Mouse (Mus musculus) gastrocnemius, postnatal 14 days (tissue): ENCODE results near the gene Tnfsf13b. TPM values are rescaled to one million over a fixed set of nuclear protein-coding genes. Genes with fewer than 3 reads are reported as not detected.

Experiments
- DNase-seq: peaks from one replicate; pipeline ENCODE4 v3.0.0; 2021; ENCODE audit warnings: mixed read lengths
- intact Hi-C: fragments of 180-260 bp; cut with DNase I; formaldehyde crosslinking; loops from one replicate; pipeline ENCODE4 v1.15.1; 2025; ENCODE audit warnings: low total_unique reads
- total RNA-seq, 2 experiments: library from RNA; stranded (reverse); gene quantifications; 2 replicates each; pipeline ENCODE4 v1.2.3; 2021

Gene Tnfsf13b
- total RNA-seq, 2 experiments from 2014 or later: 0.60 to 0.74 TPM

GRCm38 (mm10) chr8:10031177-10031576 is 24.9 kb downstream of the Tnfsf13b start:
- intact Hi-C loops: no loop called here
- DNase-seq: no peak

- no peak for DNase-seq
- intact Hi-C loops: no loop called here
Observed at GRCm38 (mm10) chr8:10040866-10041265, 34.6 kb downstream of the Tnfsf13b start.

GRCm38 (mm10) chr8:10043842-10044510 is 37.7 kb downstream of the Tnfsf13b start:
- intact Hi-C loops: no loop called here
- DNase-seq: no peak

- intact Hi-C loops: loop anchor here (5.0 kb wide), 1 partner anchor 267 kb away; no protein-coding TSS in a partner anchor
- DNase-seq: no peak
Observed at GRCm38 (mm10) chr8:10045743-10046142, 39.5 kb downstream of the Tnfsf13b start.

GRCm38 (mm10) chr8:10049162-10049561 is 42.9 kb downstream of the Tnfsf13b start:
- intact Hi-C loops: loop anchor here (2.0 to 5.0 kb wide), 2 partner anchors 263 to 356 kb away; no protein-coding TSS in a partner anchor

GRCm38 (mm10) chr8:10051576-10051975 is 45.3 kb downstream of the Tnfsf13b start:
- DNase-seq: no peak
- intact Hi-C loops: no loop called here

More at GRCm38 (mm10) chr8:10049162-10049561, 42.9 kb downstream of the Tnfsf13b start:
- DNase-seq: no peak

GRCm38 (mm10) chr8:10053571-10053990 is 47.3 kb downstream of the Tnfsf13b start:
- intact Hi-C loops: no loop called here

GRCm38 (mm10) chr8:10061001-10061400 is 54.7 kb downstream of the Tnfsf13b start:
- intact Hi-C loops: no loop called here
- no peak for DNase-seq

More at GRCm38 (mm10) chr8:10053571-10053990, 47.3 kb downstream of the Tnfsf13b start:
- DNase-seq: no peak

GRCm38 (mm10) chr8:10066906-10067305 is 60.6 kb downstream of the Tnfsf13b start:
- intact Hi-C loops: no loop called here
- no peak for DNase-seq

GRCm38 (mm10) chr8:10067775-10068174 is 61.5 kb downstream of the Tnfsf13b start:
- intact Hi-C loops: no loop called here
- no peak for DNase-seq

- intact Hi-C loops: no loop called here
- DNase-seq: no peak
Observed at GRCm38 (mm10) chr8:10072347-10072746, 66.1 kb downstream of the Tnfsf13b start.

Other genes starting within 250 kb of the Tnfsf13b start
- gene Fam155a, start 235.3 kb upstream of the Tnfsf13b start, total RNA-seq: under 1 TPM; 0.45 to 0.58 TPM
- not detected for gene Gm10217, start 142.2 kb upstream of the Tnfsf13b start, total RNA-seq
- gene Lig4, start 28.8 kb upstream of the Tnfsf13b start, total RNA-seq: 1 to 10 TPM; 3.4 to 3.5 TPM
- gene Abhd13, start 28.8 kb upstream of the Tnfsf13b start, total RNA-seq: 1 to 10 TPM; 9.5 to 9.7 TPM
- gene Myo16, start 147.4 kb downstream of the Tnfsf13b start, total RNA-seq: 1 to 10 TPM; 1.7 to 2.7 TPM